Mouse (Mus musculus) urinary bladder, adult 18-20 months (tissue): ENCODE data around the gene Elmsan1.
"Not testable (repeated sequence)": the region's sequence is repeated elsewhere in the genome, so short reads cannot be mapped to it uniquely, and the experiment has no call there.

Experiments
- DNase-seq, 2 experiments: peaks; one replicate each; pipeline ENCODE4 v3.0.0; 2022; ENCODE audit warnings: low spot score in 2 of 2, mixed read lengths in 2 of 2

The Elmsan1 gene

DNA sequence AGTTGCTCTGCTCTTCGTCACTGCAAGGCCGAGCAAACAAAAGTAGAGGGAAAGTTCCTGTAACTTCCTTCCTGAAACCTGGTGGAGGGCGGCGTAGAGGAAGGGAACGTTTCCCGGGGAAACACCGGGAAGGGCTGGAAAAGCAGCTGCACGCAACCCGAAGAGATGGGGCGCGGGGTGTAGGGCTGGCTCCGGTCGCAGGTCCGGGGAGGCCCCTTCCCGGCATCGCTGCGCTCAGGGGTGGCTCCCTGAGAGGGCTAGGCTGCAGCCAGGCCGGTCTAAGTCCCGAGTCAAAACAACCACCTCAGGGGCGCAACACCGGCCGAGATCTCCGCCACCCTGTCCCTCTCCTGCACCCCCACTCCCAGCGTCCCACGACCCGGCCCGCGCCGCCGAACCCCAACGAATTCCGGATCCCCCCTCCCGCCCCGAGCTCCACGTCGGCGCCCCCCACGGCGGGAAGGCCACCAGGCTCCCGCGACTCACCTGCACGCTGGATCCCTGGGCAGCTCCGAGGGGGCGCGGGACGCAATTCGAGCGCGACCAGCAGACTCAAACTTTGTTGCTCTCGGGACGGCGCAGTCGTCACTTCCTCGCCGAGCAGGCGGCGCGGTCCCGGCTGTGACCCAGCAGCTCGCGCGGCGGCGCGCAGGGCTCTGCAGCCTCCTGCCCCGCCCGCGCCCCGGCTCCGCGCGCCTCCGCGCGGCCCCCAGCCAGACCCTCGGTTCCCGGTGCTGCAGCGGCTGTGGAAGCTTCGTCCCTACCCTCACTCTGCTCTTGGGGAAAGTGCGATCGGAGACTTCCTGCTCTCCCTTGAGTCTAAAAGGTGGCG, at the start of gene Elmsan1:
Elmsan1 (minus strand) TSS at position 593 of the 832 bp plus-strand sequence.
- DNase-seq, result peak; percentile 70 to 76

DNA sequence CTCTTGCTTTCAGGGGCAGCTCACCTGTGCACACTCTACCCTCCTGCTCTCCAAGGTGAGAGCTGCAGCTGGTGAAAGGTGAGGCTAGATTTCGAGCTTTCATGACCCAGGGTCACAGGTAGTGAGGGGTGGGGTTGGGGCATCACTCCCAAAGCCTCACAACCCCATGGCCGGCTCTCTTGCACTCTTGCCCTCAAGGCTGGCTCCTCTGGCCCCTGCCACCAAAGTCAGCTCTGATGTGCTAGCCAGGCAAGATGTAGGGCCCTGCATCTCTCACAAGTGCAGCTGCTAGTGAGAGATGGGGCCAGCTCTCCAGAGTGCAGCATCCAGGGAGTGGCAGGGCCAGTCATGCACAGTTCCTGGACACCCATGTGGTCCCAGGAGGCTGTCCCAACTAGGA, 48.6 kb upstream of the Elmsan1 start:
- no peak for DNase-seq

DNA sequence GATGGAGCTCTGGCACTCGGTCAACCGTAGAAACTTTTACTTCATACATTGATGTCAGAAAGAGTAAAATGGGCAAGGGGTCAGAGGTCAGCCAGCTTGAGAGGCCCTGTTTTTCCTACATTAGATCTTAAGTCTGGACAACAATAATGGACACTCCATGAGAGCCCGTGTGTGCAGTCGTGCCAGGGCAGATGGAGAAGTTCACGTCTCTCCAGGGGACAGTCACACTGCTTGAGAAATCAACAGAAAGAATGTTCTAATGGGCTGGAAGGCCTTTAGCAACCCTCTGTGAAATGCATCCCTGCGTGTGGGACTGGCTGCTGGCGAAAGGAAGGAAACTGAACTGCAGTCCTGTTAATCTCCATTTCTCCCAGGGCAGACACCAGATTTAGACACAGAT, 41.7 kb upstream of the Elmsan1 start:
- no peak for DNase-seq

DNA sequence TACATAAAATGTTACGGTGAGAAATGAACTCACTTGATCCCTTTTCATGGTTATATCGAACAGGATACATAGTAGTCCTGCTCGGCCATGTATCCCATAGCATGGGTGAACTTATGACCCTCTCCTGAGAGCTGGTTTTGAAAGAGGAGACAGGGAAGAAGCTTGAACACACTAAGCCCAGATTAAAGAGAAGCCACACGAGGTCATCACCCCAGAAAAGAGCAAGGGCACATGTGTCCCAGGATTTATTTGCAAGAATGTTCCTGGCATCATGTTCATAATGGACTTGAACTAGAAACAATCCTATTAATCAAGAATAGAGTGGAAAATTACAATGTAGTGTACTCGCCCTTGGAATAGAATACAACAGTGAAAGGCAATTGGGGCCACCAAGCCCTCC, 36.2 kb upstream of the Elmsan1 start:
- no peak for DNase-seq

DNA sequence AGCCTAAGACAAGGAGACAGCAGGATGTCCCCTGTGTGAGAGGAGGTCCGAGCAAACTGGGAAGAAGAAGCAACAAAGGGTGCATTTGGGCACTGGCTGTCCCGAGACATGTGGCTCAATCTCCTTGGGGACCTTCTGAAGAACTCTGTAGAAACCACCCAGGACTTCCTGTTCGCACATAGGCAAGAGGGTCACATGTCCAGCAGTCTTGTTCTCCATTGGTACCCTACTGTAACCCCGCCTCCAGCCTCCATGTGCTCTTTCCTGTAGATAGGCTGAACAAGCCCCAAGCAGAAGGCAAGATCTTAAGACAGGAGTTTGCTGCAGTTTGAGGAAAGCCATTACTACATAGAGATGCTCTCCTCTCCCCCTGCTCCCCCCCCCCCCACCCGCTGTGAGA, 34.1 kb upstream of the Elmsan1 start:
- no peak for DNase-seq

DNA sequence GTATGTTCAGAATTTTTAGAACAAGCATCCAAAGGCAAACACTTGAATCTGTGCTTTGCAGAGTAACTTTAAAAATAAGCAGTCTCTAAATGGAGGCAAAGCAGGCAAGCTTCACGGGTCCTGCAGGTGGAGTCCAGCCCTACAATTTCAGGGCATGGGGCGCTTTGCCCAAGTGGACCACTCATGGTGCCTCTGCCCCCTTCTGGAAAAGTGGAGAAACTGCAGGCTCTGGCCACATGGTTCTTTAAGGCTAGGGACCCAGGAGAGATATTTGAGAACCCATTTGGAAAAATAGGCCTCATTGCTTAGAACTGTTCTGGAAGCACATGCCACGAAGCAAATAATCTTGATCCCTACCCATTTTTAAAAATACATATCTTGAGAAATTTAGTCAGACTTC, 30.5 kb upstream of the Elmsan1 start:
- peak; percentile 35 to 64 for DNase-seq

DNA sequence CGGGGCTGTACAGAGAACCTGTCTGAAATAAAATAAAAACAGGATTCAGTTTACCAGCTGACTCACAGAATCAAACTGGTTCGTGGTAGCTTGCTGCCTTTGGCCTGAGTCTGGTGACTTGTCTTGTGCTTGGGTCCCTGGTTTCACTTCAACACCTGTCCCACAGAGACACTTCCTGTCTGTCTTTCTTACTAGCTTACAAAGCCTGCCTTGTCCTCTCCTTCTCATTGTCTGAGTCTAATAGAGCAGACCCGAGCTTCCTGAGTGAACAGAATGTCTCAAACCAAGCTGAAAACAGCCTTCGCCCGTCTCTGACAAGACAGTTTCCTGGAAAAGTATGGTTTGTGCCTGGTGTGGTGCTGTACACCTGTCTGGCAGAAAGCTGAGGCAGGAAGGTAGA, 27.0 kb upstream of the Elmsan1 start:
- DNase-seq, result no peak

DNA sequence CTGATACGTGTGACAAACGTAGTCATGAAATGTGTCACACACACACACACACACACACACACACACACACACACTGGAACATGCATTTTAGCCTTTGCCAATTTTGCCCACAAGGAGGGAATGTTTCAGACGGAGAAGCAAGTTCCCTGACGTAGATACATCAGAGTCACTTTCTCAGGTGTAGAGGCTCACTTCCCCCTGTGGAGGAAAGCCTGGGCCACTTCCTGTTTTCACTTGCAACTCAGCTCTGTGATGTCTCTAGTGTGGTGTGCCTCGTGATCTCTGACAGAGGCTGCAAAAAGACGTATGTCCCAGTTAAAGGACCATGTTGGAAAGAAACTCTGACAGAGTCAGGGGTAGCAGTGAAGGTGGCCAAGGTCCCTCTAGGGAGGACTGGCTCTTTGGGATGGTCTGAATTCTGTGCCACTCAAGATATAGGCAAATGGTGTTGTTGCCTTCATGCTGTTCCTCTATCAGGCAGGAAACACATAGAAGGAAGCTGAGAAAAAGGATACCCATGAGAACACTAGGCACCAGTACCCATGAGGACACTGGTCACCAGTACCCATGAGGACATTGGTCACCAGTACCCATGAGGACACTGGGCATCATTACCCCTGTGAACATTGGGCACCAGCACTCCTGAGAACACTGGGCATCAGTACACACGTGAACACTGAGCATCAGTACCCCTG, 24.5 kb upstream of the Elmsan1 start:
- DNase-seq, result no peak

DNA sequence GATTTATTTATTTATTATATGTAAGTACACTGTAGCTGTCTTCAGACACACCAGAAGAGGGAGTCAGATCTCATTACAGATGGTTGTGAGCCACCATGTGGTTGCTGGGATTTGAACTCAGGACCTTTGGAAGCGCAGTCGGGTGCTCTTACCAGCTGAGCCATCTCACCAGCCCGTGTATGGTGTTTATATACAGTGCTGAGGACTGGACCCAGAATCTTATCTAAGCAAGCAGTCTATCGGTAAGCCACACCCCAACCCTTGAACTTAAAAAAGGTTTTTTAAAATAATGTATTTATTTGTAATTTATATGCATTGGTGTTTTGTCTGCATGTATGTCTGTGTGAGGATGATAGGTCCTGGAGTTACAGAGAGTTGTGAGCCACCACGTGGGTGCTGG, 18.4 kb upstream of the Elmsan1 start:
- DNase-seq, result not testable (repeated sequence)

DNA sequence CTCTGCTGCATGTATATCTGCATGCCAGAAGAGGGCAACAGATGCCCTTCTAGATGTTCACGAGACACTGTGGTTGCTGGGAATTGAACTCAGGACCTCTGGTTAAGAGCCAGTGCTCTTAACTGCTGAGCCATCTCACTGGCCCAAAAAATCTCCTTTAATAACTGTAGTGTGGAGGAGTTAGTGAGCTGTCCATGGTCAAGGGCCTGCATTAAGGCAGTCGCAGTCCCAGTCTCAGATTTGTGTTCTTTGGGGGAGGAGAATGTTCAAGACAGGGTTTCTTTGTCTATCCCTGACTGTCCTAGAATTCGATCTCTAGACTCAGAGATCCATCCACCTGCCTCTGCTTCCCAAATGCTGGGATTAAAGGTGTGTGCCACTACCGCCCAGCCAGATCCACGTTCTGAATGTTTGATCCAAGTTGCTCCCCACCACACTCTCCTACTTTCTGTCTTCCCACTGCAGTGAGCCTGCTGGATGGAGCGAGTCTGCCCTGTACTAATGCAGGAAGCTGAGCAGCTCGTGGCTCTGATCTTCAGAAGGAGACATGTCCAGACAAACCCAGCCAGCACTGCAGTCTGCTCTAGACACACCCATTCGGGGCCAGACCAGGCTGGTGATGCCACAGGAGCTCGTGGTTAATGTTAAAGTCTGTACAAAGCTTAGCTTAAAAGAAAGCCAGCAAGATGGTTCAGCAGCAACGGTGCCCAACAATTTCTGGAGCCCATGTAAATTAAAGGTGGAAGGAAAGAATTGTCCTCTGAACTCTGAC, 17.5 kb upstream of the Elmsan1 start:
- peak in 1 of 2 experiments; percentile 70 for DNase-seq

DNA sequence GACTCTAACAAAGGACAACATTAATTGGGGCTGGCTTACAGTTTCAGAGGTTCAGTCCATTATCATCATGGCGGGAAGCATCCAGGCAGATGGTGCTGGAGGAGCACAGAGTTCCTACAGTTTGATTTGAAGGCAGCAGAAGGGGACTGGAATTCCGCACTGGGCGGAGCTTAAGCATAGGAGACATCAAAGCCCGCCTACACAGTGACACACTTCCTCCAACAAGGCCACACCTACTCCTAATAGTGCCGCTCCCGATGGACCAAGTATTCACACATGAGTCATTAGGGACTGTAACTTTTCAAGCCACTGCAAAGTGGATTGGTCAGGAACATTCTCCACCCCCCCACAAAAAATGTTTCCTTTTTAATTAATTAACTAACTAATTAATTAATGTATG, 16.9 kb upstream of the Elmsan1 start:
- DNase-seq, result no peak

DNA sequence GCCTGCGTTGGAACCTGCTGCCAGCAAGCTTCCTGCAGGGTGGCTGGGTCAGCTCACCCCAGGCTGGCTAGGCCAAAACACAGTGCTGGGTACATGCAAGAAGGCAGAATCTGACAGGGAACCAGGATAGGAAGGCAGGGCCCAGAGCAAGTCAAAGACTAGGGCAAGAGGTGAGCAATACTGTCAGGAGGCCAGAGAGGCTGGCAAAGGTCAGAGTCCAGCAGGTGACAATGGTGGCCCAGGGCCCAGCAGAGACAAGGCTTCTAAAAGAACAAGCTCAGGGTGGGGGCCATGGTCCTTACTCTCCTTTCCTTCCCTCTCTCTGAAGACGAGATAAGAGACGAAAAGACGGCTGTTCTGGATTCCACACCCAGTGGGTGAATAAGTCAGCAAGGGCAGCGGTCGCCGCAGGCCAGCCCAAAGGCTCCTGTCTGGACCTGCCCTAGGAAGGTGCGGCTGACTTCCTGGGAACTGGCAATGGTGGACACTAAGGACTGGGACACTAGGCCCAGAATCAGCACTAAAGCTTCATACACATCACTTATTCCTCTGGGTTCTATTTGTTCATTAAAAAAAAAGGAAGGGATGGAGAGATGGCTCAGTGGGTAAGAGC, 14.9 kb upstream of the Elmsan1 start:
- DNase-seq, result peak in 1 of 2 experiments; percentile 66

DNA sequence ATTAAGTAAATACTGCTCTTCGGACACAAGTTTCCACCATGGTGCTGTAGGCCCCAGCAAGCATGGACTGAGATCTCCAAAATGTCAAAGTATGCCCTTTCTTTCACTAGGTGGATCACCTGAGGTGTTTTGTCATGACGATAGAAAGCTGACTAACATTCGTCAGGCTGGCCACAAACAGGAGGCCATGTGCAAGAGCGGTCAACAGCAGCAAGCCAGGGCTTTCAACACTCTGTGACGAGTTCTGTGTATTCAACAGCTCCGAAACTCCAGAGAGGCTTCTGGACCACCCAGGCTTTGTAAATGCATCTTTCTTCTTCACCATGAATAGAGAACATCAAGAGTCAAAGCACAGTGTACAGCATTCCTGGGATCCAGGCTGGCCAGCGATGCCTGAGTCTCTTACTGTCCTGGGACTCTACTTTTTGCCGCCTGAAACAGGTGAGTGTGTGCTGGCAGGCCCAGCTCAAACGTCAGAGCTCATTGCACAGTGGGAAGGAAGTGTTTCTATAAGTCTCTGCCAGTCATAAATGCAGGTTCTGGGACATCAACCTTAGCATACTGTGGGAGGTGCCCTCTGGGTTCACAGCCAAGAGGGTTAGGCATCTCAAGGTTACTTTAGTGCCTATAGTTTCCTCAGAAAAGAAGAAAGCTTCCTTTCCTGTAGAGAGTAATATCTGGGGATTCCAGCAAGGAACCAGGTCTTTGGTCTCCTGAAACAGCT, 7.6 kb upstream of the Elmsan1 start:
- no peak for DNase-seq

DNA sequence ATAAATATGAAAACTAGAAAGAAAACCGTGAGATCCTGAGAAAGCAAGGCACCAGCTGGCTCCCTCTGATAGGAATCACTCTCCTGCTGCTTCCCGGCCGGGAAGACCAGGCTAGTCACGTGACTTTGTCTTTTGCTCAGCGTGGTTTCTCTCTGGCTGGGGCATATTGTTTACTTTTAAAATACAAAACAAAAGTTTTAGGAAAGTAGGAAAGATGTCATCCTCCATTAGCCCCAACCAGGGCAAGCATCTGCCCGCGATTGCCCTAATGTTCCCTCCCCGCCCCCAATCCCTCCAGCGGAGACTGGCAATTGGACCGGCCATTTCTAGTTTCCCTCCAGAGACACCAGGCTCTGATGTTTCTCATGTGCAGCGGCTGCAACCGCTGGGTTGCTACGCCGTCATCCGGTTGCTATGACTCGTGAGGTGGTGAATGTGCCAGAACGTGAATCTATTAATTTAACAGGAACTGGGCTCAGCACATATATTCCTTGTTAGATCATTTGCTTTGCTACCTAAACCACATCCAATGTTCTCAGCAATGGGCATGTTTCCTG, 3.8 kb upstream of the Elmsan1 start:
- peak in 1 of 2 experiments; percentile 42 for DNase-seq

DNA sequence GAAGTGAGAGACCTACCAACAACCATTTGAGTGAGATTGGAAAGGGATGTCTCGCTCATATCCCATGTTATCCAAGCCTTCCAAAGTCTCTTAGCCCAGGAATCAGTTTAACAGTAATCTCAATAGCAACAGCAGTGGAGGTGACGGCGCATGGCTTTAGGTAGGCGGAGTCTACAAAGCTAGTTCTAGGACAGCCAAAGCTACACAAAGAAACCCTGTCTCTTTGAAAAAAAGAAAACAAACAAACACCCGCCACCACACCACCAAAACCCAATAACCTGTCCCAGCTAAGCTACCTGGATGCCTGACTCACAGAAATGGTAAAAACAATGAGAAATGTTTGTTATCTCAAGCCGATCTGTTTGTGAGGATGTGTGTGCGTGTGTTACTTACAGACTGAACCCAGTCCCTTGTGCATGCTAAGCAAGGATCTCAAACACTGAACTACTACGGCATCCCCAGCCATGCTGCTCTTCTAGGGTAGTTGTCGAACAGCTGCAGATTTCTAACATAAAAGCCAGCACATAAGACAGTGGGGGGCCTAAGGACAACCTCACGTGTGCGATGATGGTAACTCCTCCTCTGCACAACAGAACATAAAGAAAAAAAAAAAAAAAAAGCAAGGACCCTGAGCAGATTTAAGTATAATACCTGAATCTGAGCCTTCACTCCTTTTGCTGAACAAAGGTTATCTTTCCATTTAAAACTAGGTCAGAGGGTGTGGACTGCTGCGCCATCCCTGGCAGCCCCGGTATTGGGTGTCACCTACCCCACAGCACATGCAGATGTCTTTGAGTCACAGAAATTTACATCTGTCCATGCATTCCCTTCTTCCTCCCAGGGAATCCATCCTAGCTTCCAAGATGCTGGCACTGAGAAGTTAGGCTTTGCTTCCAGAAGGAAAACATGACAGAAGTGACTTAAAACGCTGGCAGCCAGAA, 2.5 kb upstream of the Elmsan1 start:
- DNase-seq, result no peak

DNA sequence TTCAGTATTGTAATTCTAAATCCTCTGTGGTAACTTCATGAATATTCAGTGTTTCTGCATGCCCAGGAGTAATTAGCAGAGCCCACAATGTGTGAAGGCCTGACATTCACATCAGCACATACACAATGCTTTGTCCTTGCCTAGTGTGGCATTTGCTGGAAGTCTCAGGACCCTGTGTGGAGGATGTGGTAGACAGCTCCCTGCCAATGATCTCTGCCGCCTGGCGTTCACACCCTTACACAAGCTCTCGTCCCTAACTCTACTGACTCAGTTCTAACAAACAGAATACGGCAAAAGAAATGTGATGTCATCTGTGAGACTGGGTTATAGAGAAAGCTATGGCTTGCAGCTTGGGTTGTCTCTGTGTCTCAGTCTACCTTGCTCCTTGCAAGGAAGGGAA, 1.8 kb upstream of the Elmsan1 start:
- DNase-seq, result no peak

DNA sequence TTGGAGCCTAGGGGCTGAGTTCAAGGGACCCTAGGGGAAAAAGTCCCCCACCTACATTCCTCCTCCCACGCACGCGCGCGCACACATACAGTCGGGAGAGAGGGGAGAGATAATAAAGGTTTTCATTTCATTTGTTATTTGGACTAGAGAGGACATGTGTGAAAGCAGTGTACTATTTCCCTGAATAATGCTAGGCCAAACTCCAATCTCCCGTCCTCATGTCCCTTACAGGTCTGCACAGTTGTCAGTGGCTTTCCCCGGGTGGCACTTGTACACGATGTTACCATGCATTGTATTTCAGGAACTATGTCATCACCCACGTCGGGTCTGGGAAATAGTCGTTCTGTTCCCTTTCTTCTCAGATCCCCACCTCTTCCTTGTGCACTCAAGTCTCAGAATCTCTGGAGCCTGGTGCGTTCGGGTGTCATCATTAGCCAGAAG, 460 bp upstream of the Elmsan1 start:
- DNase-seq, result no peak

DNA sequence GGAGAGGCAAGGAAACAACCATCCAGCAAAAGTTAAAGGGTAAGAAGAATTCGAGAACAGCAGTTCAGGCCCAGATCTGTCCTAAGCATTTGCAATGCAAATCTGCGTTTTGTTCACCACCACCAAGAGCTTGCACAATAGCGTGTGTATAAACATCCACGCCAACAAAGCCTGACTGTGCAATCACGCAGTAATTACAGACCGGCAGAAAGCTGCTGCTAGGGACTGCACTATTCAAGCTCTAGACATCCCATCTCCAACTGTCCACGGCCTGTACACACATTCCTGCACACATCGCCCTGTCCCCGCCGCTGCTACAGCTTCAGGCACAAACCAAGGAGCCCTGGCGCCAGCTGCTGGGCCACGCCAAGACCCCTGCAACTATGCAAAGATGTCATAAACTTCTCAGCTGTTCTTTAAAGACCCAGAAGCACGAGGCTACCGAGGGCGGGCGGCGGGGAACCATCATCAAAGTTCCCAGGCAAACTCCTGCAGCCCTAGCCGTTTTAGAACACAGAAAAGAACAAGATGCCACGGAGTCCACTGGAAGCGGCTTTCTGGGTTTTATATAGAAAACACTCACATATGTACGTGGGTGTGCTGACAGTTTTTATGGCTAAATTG, 1.1 kb downstream of the Elmsan1 start:
- peak; percentile 50 to 60 for DNase-seq

DNA sequence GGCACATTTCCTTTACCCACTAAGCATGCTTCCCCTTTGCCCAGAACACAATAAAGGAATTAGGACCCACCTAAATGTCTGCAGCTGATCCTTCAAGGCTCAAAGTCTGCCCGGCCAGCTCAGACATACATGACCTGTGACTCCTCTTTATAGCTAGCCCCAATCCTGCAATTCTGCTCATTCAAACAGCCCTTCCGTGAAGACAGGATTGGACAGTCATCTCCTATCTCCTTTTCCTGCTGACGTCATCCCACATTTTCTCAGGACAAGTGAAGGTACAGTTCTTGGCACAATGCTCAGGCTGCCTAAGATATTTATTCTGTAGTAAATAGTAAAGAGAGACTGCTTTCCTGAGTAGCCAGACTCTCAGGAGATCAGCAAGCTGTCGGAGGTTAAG, 1.6 kb downstream of the Elmsan1 start:
- DNase-seq, result no peak
